Mouse (Mus musculus) liver, embryonic 14.5 days (tissue): ENCODE results near the gene Pwwp2b.

Experiments used
- CTCF ChIP-seq: IDR thresholded peaks from 2 replicates; pipeline ENCODE4 v1.5.1; 2016; ENCODE audit warnings: antibody characterized with exemption, low read depth, control low read depth
- EP300 ChIP-seq: IDR thresholded peaks from 2 replicates; pipeline ENCODE4 v1.6.1; 2016; ENCODE audit warnings: antibody characterized with exemption, low read depth

DNA sequence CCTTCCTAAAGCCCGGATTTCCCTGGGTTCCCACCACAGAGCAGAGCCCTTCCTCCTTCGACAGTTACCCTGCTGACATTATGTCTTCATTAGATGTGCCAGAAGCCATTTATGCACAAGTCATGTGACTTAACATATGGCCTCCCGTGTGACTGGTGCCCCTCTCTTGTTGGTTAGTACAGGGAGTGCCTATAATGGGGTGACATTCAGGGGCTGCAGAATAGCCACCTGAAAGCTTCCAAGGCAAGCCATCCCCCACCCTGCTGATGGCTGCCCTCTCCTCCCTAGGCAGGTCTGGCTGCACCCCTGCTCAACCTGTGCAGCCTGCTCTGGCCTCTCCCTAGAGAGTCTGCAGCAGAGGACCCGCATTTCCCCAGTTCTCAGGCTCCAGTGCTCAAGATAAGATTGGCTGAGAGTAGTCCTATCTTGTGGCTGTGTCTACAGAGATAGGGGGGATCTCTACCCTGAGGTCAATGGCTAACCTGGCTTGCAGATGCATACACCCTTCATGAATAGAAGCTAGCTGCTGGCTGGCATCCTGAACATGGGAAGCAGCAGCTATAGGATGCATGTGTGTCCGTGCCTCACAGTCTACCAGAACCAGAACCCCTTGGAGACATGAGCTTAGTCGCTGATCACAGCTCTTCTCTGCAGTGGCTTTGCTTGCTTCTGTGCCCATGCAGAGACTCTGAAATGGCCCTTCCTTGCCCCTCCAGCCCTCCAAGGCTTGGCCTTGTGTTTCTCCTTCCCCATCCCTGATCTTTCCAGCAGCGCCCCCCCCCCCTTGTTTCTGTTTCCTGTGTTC, 1.3 kb downstream of the Pwwp2b start:
- TF ChIP-seq CTCF (no peak), EP300 (no peak)
